Mouse (Mus musculus): ENCODE results near the gene Tmem186. TPM values are rescaled to one million over a fixed set of nuclear protein-coding genes. Genes with fewer than 3 reads are reported as not detected.

Gene Tmem186
- polyA plus RNA-seq, 1 experiment from 2014 or later, result 7.0 TPM

DNA sequence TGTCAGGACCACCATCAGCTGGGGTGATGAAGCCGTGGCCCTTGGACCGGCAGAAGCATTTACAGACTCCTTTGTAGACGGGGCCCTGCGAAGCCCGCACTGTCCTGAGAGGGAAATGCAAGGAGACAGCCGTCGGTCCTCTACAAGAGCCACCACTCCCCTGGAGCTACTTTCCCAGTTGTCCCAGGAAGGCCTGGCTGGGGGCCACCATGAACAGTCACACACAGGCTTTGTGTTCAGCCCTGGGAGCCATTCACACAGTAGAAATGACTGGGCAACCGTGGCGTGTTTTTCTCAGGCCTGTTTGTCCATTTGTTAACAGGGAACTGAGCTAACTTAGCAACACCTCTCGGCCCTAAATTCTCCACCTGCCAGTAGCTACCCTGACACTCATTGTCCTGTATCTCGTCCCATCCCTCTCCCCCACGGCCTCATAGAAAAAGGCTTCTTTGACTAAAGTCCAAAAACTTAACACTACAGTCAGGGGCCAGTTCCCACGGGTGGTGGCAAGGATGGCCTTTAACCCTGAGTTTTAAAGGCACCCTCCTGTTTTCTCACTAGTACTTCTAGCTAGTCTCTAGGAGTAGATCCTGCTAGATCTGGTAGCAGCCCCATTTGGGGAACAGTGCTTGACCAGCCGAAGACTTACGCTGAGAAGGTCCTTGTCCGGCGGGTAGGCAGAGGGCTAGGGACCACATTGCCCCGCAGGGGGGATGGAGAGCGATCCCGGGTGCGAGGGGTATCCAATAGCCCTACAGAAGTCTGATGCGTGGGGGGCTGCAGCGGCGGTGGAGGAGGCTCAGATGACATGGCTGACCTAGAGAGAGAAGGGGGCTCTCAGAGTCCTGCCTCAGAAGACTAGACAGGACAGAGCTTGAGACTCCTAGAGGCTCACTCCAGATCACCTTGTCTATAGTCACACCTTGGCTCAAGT lies 26.4 kb upstream of the Tmem186 start:
- DNase-seq (no peak), ATAC-seq (no peak)
- Histone ChIP-seq H3K9ac (replicated peaks) (no peak overlapping the region), H3K27me3 (ENCODE audit: insufficient read depth, low read length) (no peaks in the 10 kb centered on the region), H3K27ac (ENCODE audit: low read depth) (no peak overlapping the region), H3K4me1 (ENCODE audit: insufficient read depth) (peaks cover 31% of the 10 kb centered on the region), H3K36me3 (replicated peaks; ENCODE audit: insufficient read depth, low read length) (peaks cover 69% of the 10 kb centered on the region), H3K4me2 (ENCODE audit: low read depth, low read length) (no peak overlapping the region), H3K9me3 (ENCODE audit: low read length) (no peaks in the 10 kb centered on the region), H3K4me3 (ENCODE audit: low read depth, low read length) (no peak overlapping the region)
- 85% methylated on average over 24 of the region's 24 CpGs for WGBS (ENCODE audit: insufficient replicate concordance)
- TF ChIP-seq EP300 (IDR thresholded peaks at IDR 0.05; ENCODE audit: low read depth) (no peak), CTCF (IDR thresholded peaks at IDR 0.05; ENCODE audit: low read depth) (no peak)

DNA sequence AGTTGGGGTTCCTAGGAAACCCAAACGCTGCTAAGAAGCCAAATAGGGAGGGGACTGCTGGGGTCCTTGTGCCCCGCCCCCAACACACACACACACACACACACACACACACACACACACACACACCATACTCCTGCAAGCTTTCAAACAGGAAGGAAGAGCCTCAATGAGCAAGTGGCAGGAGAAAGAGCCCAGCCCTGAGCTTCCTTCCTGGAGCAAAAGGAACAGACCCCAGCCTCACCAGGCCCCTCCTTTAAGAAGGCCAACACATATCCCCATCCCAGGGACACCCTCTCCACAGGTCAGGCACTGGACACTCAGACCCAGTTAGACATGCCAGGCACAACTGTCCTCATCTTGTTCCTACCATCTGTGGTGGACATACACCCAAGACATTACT lies 25.5 kb upstream of the Tmem186 start:
- Histone ChIP-seq H3K36me3 (replicated peaks; ENCODE audit: insufficient read depth, low read length) (peaks cover 76% of the 10 kb centered on the region), H3K27ac (ENCODE audit: low read depth) (no peak overlapping the region), H3K4me2 (ENCODE audit: low read depth, low read length) (no peak overlapping the region), H3K4me1 (ENCODE audit: insufficient read depth) (peaks cover 24% of the 10 kb centered on the region), H3K9me3 (ENCODE audit: low read length) (no peaks in the 10 kb centered on the region), H3K4me3 (ENCODE audit: low read depth, low read length) (no peak overlapping the region), H3K9ac (replicated peaks) (no peak overlapping the region), H3K27me3 (ENCODE audit: insufficient read depth, low read length) (no peaks in the 10 kb centered on the region)
- WGBS (ENCODE audit: insufficient replicate concordance), result 55% methylated on average over 2 of the region's 2 CpGs
- DNase-seq, result no peak
- TF ChIP-seq EP300 (IDR thresholded peaks at IDR 0.05; ENCODE audit: low read depth) (no peak), CTCF (IDR thresholded peaks at IDR 0.05; ENCODE audit: low read depth) (no peak)
- ATAC-seq, result 0 out of 2 replicates have a peak, but pooled peaks have one; percentile 4

DNA sequence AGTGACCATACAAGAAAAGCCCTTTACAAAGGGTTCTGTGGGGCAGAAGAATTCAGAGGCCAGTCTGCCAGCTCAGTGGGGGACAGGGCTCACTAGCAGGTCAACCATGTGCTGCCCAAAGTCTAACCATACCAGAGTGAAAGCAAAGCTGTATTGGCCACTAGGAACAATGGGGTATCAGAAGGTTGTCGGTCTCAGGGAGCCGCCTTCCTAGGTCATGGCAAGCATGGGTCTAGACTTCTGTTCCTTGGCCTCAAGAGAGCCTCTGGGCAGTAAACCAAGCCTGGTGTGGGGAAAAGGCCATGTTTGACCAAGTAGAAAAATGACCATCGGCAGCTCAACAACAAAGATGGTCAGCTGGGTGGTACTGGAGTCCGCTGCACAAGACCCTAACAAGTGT lies 21.3 kb upstream of the Tmem186 start:
- Histone ChIP-seq H3K4me1 (ENCODE audit: insufficient read depth) (peaks cover 5% of the 10 kb centered on the region; the same call in 1 of the 2 replicates), H3K27me3 (ENCODE audit: insufficient read depth, low read length) (no peaks in the 10 kb centered on the region), H3K9me3 (ENCODE audit: low read length) (no peaks in the 10 kb centered on the region), H3K4me3 (ENCODE audit: low read depth, low read length) (no peak overlapping the region), H3K9ac (replicated peaks) (no peak overlapping the region), H3K4me2 (ENCODE audit: low read depth, low read length) (no peak overlapping the region), H3K27ac (ENCODE audit: low read depth) (no peak overlapping the region), H3K36me3 (replicated peaks; ENCODE audit: insufficient read depth, low read length) (peaks cover 83% of the 10 kb centered on the region)
- TF ChIP-seq EP300 (IDR thresholded peaks at IDR 0.05; ENCODE audit: low read depth) (no peak), CTCF (IDR thresholded peaks at IDR 0.05; ENCODE audit: low read depth) (no peak)
- DNase-seq, result no peak
- 0 out of 2 replicates have a peak, but pooled peaks have one; percentile 9 for ATAC-seq
- WGBS (ENCODE audit: insufficient replicate concordance), result 91% methylated on average over 4 of the region's 4 CpGs

DNA sequence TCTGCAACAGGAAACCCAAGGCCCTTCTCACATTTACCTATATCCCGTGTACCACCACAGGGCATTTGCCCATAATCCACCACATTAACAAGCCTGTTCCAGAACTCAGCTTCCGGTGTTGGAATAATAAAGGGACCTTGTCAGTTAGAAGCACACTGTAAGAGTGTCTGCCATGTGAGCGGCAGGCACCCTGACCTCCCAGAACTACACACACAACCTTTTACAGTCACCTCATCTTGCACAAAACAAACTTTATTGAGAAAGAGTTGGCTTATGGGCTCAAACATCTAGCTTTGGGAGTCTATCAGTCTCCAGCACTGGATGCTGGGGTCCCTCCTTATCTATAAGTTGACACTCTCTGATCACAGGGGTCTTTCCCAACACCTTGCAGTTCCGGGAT lies 20.8 kb upstream of the Tmem186 start:
- Histone ChIP-seq H3K9me3 (ENCODE audit: low read length) (no peaks in the 10 kb centered on the region), H3K4me2 (ENCODE audit: low read depth, low read length) (no peak overlapping the region), H3K27ac (ENCODE audit: low read depth) (no peak overlapping the region), H3K9ac (replicated peaks) (no peak overlapping the region), H3K4me1 (ENCODE audit: insufficient read depth) (peaks cover 5% of the 10 kb centered on the region; the same call in 1 of the 2 replicates), H3K36me3 (replicated peaks; ENCODE audit: insufficient read depth, low read length) (peaks cover 83% of the 10 kb centered on the region), H3K27me3 (ENCODE audit: insufficient read depth, low read length) (no peaks in the 10 kb centered on the region), H3K4me3 (ENCODE audit: low read depth, low read length) (no peak overlapping the region)
- DNase-seq (no peak), ATAC-seq (peak; percentile 19; the same call in 1 of the 2 replicates)
- TF ChIP-seq CTCF (IDR thresholded peaks at IDR 0.05; ENCODE audit: low read depth) (no peak), EP300 (IDR thresholded peaks at IDR 0.05; ENCODE audit: low read depth) (no peak)
- WGBS (ENCODE audit: insufficient replicate concordance), result 80% methylated on average over 4 of the region's 4 CpGs

DNA sequence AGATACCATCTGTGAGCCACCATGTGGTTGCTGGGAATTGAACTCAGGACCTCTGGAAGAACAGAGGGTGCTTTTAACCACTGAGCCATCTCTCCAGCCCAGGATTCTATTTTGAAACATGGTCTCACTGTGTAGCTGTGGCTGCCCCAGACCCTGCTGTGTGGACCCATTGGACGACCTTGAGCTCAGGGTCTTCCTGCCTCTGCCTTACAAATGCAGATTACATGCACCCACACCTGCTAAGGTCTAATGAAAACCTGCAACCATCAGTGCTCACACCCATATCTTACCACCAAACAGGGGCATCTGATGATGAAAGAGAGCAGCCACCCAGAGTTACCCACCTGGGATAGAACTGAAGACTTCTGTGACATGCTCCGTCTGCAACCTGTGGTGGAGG lies 18.7 kb upstream of the Tmem186 start:
- ATAC-seq (no peak), DNase-seq (no peak)
- Histone ChIP-seq H3K9ac (replicated peaks) (no peak overlapping the region), H3K4me3 (ENCODE audit: low read depth, low read length) (no peak overlapping the region), H3K9me3 (ENCODE audit: low read length) (no peaks in the 10 kb centered on the region), H3K27ac (ENCODE audit: low read depth) (no peak overlapping the region), H3K36me3 (replicated peaks; ENCODE audit: insufficient read depth, low read length) (peaks cover 79% of the 10 kb centered on the region), H3K27me3 (ENCODE audit: insufficient read depth, low read length) (no peaks in the 10 kb centered on the region), H3K4me2 (ENCODE audit: low read depth, low read length) (no peak overlapping the region), H3K4me1 (ENCODE audit: insufficient read depth) (peaks cover 5% of the 10 kb centered on the region; the same call in 1 of the 2 replicates)
- no peak for TF ChIP-seq CTCF (IDR thresholded peaks at IDR 0.05; ENCODE audit: low read depth)
- 79% methylated on average over 2 of the region's 2 CpGs for WGBS (ENCODE audit: insufficient replicate concordance)

DNA sequence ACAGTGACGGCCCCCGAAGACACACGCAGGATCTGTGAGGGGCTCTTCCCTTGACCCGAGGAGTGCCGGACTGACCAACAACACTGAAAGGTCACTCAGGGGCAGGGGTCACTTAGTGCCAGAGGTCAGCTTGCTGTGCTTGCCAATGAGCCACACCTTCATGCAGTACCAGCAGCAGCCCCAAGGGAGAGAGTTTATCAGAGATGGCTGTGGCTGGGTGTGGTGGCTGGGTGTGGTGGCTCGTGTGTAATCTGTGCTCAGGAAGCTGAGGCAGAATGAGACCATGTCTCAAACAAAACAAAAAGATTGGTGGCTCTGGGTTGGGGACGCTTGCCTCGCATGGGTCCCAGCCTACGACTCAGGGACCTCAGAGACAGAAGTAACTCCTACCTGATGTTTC lies 18.1 kb upstream of the Tmem186 start:
- no peaks in the 10 kb centered on the region for H3K27me3 ChIP-seq (ENCODE audit: insufficient read depth, low read length)
- WGBS (ENCODE audit: insufficient replicate concordance), result 63% methylated on average over 9 of the region's 9 CpGs
- peak; percentile 68 for DNase-seq
- H3K4me1 ChIP-seq (ENCODE audit: insufficient read depth), result peaks cover 5% of the 10 kb centered on the region; the same call in 1 of the 2 replicates
- H3K4me3 ChIP-seq (ENCODE audit: low read depth, low read length), result no peak overlapping the region
- H3K27ac ChIP-seq (ENCODE audit: low read depth), result no peak overlapping the region
- TF ChIP-seq EP300 (IDR thresholded peaks at IDR 0.05; ENCODE audit: low read depth) (no peak), CTCF (IDR thresholded peaks at IDR 0.05; ENCODE audit: low read depth) (peak; percentile 63)
- peaks cover 78% of the 10 kb centered on the region for H3K36me3 ChIP-seq (replicated peaks; ENCODE audit: insufficient read depth, low read length)
- H3K4me2 ChIP-seq (ENCODE audit: low read depth, low read length), result no peak overlapping the region
- no peak overlapping the region for H3K9ac ChIP-seq (replicated peaks)
- H3K9me3 ChIP-seq (ENCODE audit: low read length), result no peaks in the 10 kb centered on the region
- peak; percentile 62 for ATAC-seq

All from liver, postnatal 0 days (tissue).